Mouse (Mus musculus): ENCODE measurements around the gene Nup98.

DNA sequence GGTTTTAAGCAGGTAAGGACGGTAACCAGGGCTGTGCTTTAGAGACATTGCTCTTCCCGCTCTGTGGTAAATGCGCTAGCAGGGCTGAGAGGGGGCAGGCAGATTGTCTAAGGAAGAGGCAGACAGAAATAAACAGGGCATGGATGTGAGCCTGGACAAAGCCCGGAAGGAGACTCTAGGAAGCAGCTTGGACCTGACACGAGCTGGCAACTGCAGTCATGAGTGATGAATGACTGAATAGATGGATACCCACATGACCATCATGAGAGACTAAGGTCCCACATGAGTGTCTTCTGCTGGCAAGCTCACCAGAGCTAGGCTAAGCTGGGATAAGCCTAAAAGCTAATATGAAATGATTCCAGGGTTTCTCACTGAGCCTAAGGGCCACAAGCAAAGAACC lies 105.8 kb downstream of the Nup98 start:
- TF ChIP-seq POLR2A (IDR thresholded peaks at IDR 0.05; ENCODE audit: insufficient read depth, low read depth, low read length) (no peak), CTCF (IDR thresholded peaks at IDR 0.05; ENCODE audit: insufficient read depth, low read depth, low read length) (no peak)
